Mouse (Mus musculus) stomach, embryonic 14.5 days (tissue): ENCODE results near the gene Fhdc1. TPM values are rescaled to one million over a fixed set of nuclear protein-coding genes. Genes with fewer than 3 reads are reported as not detected.

Experiments
- ATAC-seq: fragments of 200-750 bp; cut with Nextera tagmentation; 2 replicates; pipeline ENCODE4 v1.8.0; 2017; ENCODE audit warnings: low read depth, moderate TSS enrichment; ENCODE audit not compliant: insufficient number of reproducible peaks, insufficient read depth, low FRiP score
- H3K27ac ChIP-seq: fragments of 300-500 bp; sonication (generic); 2 replicates; pipeline ENCODE4 v1.5.1; 2014; ENCODE audit warnings: mild to moderate bottlenecking, low read length, moderate library complexity, mixed read lengths
- H3K27me3 ChIP-seq: fragments of 300-500 bp; sonication (generic); 2 replicates; pipeline ENCODE4 v1.6.1; 2014; ENCODE audit warnings: low read length, control low read depth, mixed read lengths; ENCODE audit not compliant: control insufficient read depth, insufficient read depth
- H3K36me3 ChIP-seq: fragments of 300-500 bp; sonication (generic); 2 replicates; pipeline ENCODE4 v1.6.1; 2014; ENCODE audit warnings: mild to moderate bottlenecking, control low read depth, low read length, moderate library complexity, mixed read lengths; ENCODE audit not compliant: control insufficient read depth, insufficient read depth
- H3K4me1 ChIP-seq: fragments of 300-500 bp; sonication (generic); 2 replicates; pipeline ENCODE4 v1.6.1; 2014; ENCODE audit warnings: low read length, control low read depth, mixed read lengths; ENCODE audit not compliant: control insufficient read depth, insufficient read depth
- H3K4me2 ChIP-seq: fragments of 300-500 bp; sonication (generic); replicated peaks from 2 replicates; pipeline ENCODE4 v1.6.1; 2014; ENCODE audit warnings: low read depth, low read length, control low read depth
- H3K4me3 ChIP-seq: fragments of 300-500 bp; sonication (generic); 2 replicates; pipeline ENCODE4 v1.5.1; 2014; ENCODE audit warnings: low read depth, low read length, control low read depth
- H3K9ac ChIP-seq: fragments of 300-500 bp; sonication (generic); replicated peaks from 2 replicates; pipeline ENCODE4 v1.6.1; 2014; ENCODE audit warnings: low read depth, mild to moderate bottlenecking, control low read depth, low read length, moderate library complexity, mixed read lengths
- H3K9me3 ChIP-seq: fragments of 300-500 bp; sonication (generic); 2 replicates; pipeline ENCODE4 v1.6.1; 2016; ENCODE audit warnings: low read depth, low read length, control low read depth; ENCODE audit not compliant: control insufficient read depth
- WGBS: fragments of 180-500 bp; shearing (Covaris S2); extraction: QIAGEN DNeasy Blood & Tissue Kit; methylation state at CpG from one replicate; pipeline ENCODE4 v1.1.7; 2014; 5-methylcytosine and 5-hydroxymethylcytosine counted together
- polyA plus RNA-seq: library from polyadenylated mRNA; unstranded; fragments of >200 nt; fragmentation: Nextera tagmentation; extraction: Ambion mirVana; gene quantifications from 2 replicates; pipeline ENCODE4 v1.2.1, GENCODE M21; 2014

Gene Fhdc1
- polyA plus RNA-seq, 1 experiment from 2014 or later, result 12.1 TPM

DNA sequence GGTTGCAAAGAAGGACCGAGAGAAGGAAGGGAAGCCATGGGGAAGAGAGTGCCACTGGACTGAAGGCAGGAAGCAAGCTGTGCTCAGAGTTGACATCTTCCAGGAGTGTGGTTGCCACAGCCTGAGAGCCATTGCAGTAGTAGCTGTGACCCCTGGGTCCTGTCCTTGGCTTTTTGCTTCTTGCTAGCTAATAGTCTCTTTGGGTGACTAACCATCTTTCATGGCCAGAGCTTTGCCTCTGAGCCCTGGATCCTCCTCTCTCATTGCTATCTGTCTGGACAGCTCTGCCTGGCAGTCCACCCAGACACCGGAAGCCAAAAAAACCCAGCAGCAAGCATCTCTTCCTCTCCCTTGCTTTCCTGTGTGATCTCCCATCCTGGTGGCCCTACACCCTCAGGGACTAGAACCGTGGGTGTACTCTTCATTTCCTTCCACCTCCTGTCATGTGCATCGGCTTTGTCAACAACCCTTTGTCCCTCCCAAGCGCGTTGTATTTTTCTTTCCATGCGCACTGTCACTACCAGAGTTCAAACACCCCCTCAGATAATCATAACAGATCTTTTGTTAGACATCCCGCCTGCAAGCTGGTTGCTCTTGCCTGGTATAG is 85.3 kb downstream of the Fhdc1 start:
- H3K4me1 ChIP-seq, result no peaks in the 10 kb centered on the region
- H3K9me3 ChIP-seq, result no peaks in the 10 kb centered on the region
- H3K27ac ChIP-seq, result no peak overlapping the region
- WGBS, result 78% methylated on average over 8 of the region's 8 CpGs
- H3K27me3 ChIP-seq, result no peaks in the 10 kb centered on the region
- H3K4me2 ChIP-seq, result no peak overlapping the region
- H3K36me3 ChIP-seq, result no peaks in the 10 kb centered on the region
- H3K9ac ChIP-seq, result no peak overlapping the region
- no peak overlapping the region for H3K4me3 ChIP-seq
- ATAC-seq, result no peak

Other genes with a start within 250 kb of the Fhdc1 start
- gene Trim2, start 173.6 kb downstream of the Fhdc1 start, polyA plus RNA-seq, result 37.1 and 38.0 TPM in 2 replicates
- gene Arfip1, start 102.2 kb upstream of the Fhdc1 start, polyA plus RNA-seq, result 57.5 and 66.6 TPM in 2 replicates
- gene Tigd4, start 113.1 kb upstream of the Fhdc1 start, polyA plus RNA-seq, result 0.11 and 0.23 TPM in 2 replicates
- gene Tmem154, start 185.8 kb upstream of the Fhdc1 start, polyA plus RNA-seq, result 2.8 and 4.1 TPM in 2 replicates